Mouse (Mus musculus): ENCODE measurements at regions not wholly inside any gene's neighbourhood (a gene's known extent, or its start where the extent isn't known, plus 50 kb on each side); places are given as distances from the start of the nearest gene placed in this dataset.
A peak's percentile ranks its signal among the peaks of the same experiment; 100 is the strongest.

- WGBS = 54% methylated on average over 9 of the region's 9 CpGs
- Histone ChIP-seq H3K9ac (ENCODE audit: low read depth, low read length) (no peak overlapping the region), H3K9me3 (ENCODE audit: control insufficient read depth) (no peaks in the 10 kb centered on the region), H3K27me3 (replicated peaks; ENCODE audit: control insufficient read depth, insufficient read depth, low read length) (no peaks in the 10 kb centered on the region), H3K36me3 (ENCODE audit: control insufficient read depth, insufficient read depth) (no peaks in the 10 kb centered on the region), H3K27ac (ENCODE audit: low read depth, low read length) (no peak overlapping the region), H3K4me3 (ENCODE audit: low read depth, low read length) (no peak overlapping the region), H3K4me1 (replicated peaks; ENCODE audit: control insufficient read depth, insufficient read depth, low read length) (no peaks in the 10 kb centered on the region), H3K4me2 (replicated peaks; ENCODE audit: low read depth) (no peak overlapping the region)
- TF ChIP-seq CTCF (IDR thresholded peaks at IDR 0.05; ENCODE audit: low read depth) = peak; percentile 70
- no peak for ATAC-seq
Observed at GRCm38 (mm10) chrX:99402841-99403520, 68.1 kb downstream of the Pja1 start.

GRCm38 (mm10) chrX:99397344-99397743 lies 73.7 kb downstream of the Pja1 start:
- Histone ChIP-seq H3K27me3 (replicated peaks; ENCODE audit: control insufficient read depth, insufficient read depth, low read length) (no peaks in the 10 kb centered on the region; the same call in 1 of the 2 replicates), H3K4me3 (ENCODE audit: low read depth, low read length) (no peak overlapping the region), H3K27ac (ENCODE audit: low read depth, low read length) (no peak overlapping the region), H3K9ac (ENCODE audit: low read depth, low read length) (no peak overlapping the region), H3K9me3 (ENCODE audit: control insufficient read depth) (no peaks in the 10 kb centered on the region), H3K36me3 (ENCODE audit: control insufficient read depth, insufficient read depth) (no peaks in the 10 kb centered on the region), H3K4me1 (replicated peaks; ENCODE audit: control insufficient read depth, insufficient read depth, low read length) (no peaks in the 10 kb centered on the region), H3K4me2 (replicated peaks; ENCODE audit: low read depth) (no peak overlapping the region)
- TF ChIP-seq CTCF (IDR thresholded peaks at IDR 0.05; ENCODE audit: low read depth) = no peak
- ATAC-seq = peak; percentile 33; the same call in 1 of the 2 replicates
- WGBS = 46% methylated on average over 8 of the region's 8 CpGs

GRCm38 (mm10) chrX:99396180-99396579 lies 74.9 kb downstream of the Pja1 start:
- 64% methylated on average over 6 of the region's 6 CpGs for WGBS

GRCm38 (mm10) chrX:99395067-99395466 lies 76.0 kb downstream of the Pja1 start:
- Histone ChIP-seq H3K27me3 (replicated peaks; ENCODE audit: control insufficient read depth, insufficient read depth, low read length) (no peaks in the 10 kb centered on the region; the same call in 1 of the 2 replicates), H3K9me3 (ENCODE audit: control insufficient read depth) (no peaks in the 10 kb centered on the region), H3K4me3 (ENCODE audit: low read depth, low read length) (no peak overlapping the region), H3K4me1 (replicated peaks; ENCODE audit: control insufficient read depth, insufficient read depth, low read length) (no peaks in the 10 kb centered on the region), H3K4me2 (replicated peaks; ENCODE audit: low read depth) (no peak overlapping the region), H3K27ac (ENCODE audit: low read depth, low read length) (no peak overlapping the region), H3K9ac (ENCODE audit: low read depth, low read length) (no peak overlapping the region), H3K36me3 (ENCODE audit: control insufficient read depth, insufficient read depth) (no peaks in the 10 kb centered on the region)
- 87% methylated on average over 3 of the region's 3 CpGs for WGBS
- TF ChIP-seq CTCF (IDR thresholded peaks at IDR 0.05; ENCODE audit: low read depth) = no peak
- no peak for ATAC-seq

More at GRCm38 (mm10) chrX:99396180-99396579, 74.9 kb downstream of the Pja1 start:
- Histone ChIP-seq H3K4me1 (replicated peaks; ENCODE audit: control insufficient read depth, insufficient read depth, low read length) (no peaks in the 10 kb centered on the region), H3K4me2 (replicated peaks; ENCODE audit: low read depth) (no peak overlapping the region), H3K27me3 (replicated peaks; ENCODE audit: control insufficient read depth, insufficient read depth, low read length) (no peaks in the 10 kb centered on the region; the same call in 1 of the 2 replicates), H3K9me3 (ENCODE audit: control insufficient read depth) (no peaks in the 10 kb centered on the region), H3K36me3 (ENCODE audit: control insufficient read depth, insufficient read depth) (no peaks in the 10 kb centered on the region), H3K4me3 (ENCODE audit: low read depth, low read length) (no peak overlapping the region), H3K27ac (ENCODE audit: low read depth, low read length) (no peak overlapping the region), H3K9ac (ENCODE audit: low read depth, low read length) (no peak overlapping the region)
- ATAC-seq = no peak
- no peak for TF ChIP-seq CTCF (IDR thresholded peaks at IDR 0.05; ENCODE audit: low read depth)

GRCm38 (mm10) chrX:99391628-99392027 lies 79.4 kb downstream of the Pja1 start:
- WGBS = 48% methylated on average over 6 of the region's 6 CpGs
- ATAC-seq = peak; percentile 67

GRCm38 (mm10) chrX:99390462-99390838 lies 80.6 kb downstream of the Pja1 start:
- peaks cover 2% of the 10 kb centered on the region; the same call in 1 of the 2 replicates for H3K27me3 ChIP-seq (replicated peaks; ENCODE audit: control insufficient read depth, insufficient read depth, low read length)
- no peak for ATAC-seq
- H3K4me2 ChIP-seq (replicated peaks; ENCODE audit: low read depth) = no peak overlapping the region
- no peaks in the 10 kb centered on the region for H3K4me1 ChIP-seq (replicated peaks; ENCODE audit: control insufficient read depth, insufficient read depth, low read length)
- no peak overlapping the region for H3K4me3 ChIP-seq (ENCODE audit: low read depth, low read length)
- no peak for TF ChIP-seq CTCF (IDR thresholded peaks at IDR 0.05; ENCODE audit: low read depth)
- H3K9me3 ChIP-seq (ENCODE audit: control insufficient read depth) = no peaks in the 10 kb centered on the region
- no peaks in the 10 kb centered on the region for H3K36me3 ChIP-seq (ENCODE audit: control insufficient read depth, insufficient read depth)
- no peak overlapping the region for H3K27ac ChIP-seq (ENCODE audit: low read depth, low read length)
- WGBS = 82% methylated on average over 2 of the region's 2 CpGs
- no peak overlapping the region for H3K9ac ChIP-seq (ENCODE audit: low read depth, low read length)

More at GRCm38 (mm10) chrX:99391628-99392027, 79.4 kb downstream of the Pja1 start:
- no peak for TF ChIP-seq CTCF (IDR thresholded peaks at IDR 0.05; ENCODE audit: low read depth)
- no peak overlapping the region for H3K4me2 ChIP-seq (replicated peaks; ENCODE audit: low read depth)
- H3K4me3 ChIP-seq (ENCODE audit: low read depth, low read length) = no peak overlapping the region
- H3K27me3 ChIP-seq (replicated peaks; ENCODE audit: control insufficient read depth, insufficient read depth, low read length) = no peaks in the 10 kb centered on the region; the same call in 1 of the 2 replicates
- H3K9me3 ChIP-seq (ENCODE audit: control insufficient read depth) = no peaks in the 10 kb centered on the region
- no peak overlapping the region for H3K27ac ChIP-seq (ENCODE audit: low read depth, low read length)
- H3K4me1 ChIP-seq (replicated peaks; ENCODE audit: control insufficient read depth, insufficient read depth, low read length) = no peaks in the 10 kb centered on the region
- no peak overlapping the region for H3K9ac ChIP-seq (ENCODE audit: low read depth, low read length)
- H3K36me3 ChIP-seq (ENCODE audit: control insufficient read depth, insufficient read depth) = no peaks in the 10 kb centered on the region
